Mouse (Mus musculus) heart, embryonic 15.5 days (tissue): ENCODE measurements at regions not wholly inside any gene's neighbourhood (a gene's known extent, or its start where the extent isn't known, plus 50 kb on each side); places are given as distances from the start of the nearest gene placed in this dataset.
A peak's percentile ranks its signal among the peaks of the same experiment; 100 is the strongest.

ENCODE experiments used
- ATAC-seq: fragments of 200-750 bp; cut with Nextera tagmentation; replicated peaks from 2 replicates; pipeline ENCODE4 v1.8.0; 2017; ENCODE audit warnings: low read depth, moderate TSS enrichment; ENCODE audit not compliant: insufficient number of reproducible peaks, insufficient read depth, low FRiP score
- H3K27ac ChIP-seq: fragments of 300-500 bp; sonication (generic); 2 replicates; pipeline ENCODE4 v1.5.1; 2015; ENCODE audit warnings: mild to moderate bottlenecking, inconsistent platforms
- H3K27me3 ChIP-seq: fragments of 300-500 bp; sonication (generic); 2 replicates; pipeline ENCODE4 v1.6.1; 2015; ENCODE audit warnings: inconsistent platforms
- H3K36me3 ChIP-seq: fragments of 300-500 bp; sonication (generic); 2 replicates; pipeline ENCODE4 v1.6.1; 2015; ENCODE audit warnings: mild to moderate bottlenecking, inconsistent platforms
- H3K4me1 ChIP-seq: fragments of 300-500 bp; sonication (generic); replicated peaks from 2 replicates; pipeline ENCODE4 v1.6.1; 2015; ENCODE audit warnings: inconsistent platforms
- H3K4me2 ChIP-seq: fragments of 300-500 bp; sonication (generic); 2 replicates; pipeline ENCODE4 v1.6.1; 2015; ENCODE audit warnings: inconsistent platforms, mild to moderate bottlenecking, moderate library complexity
- H3K4me3 ChIP-seq: fragments of 300-500 bp; sonication (generic); 2 replicates; pipeline ENCODE4 v1.5.1; 2015; ENCODE audit warnings: mild to moderate bottlenecking, inconsistent platforms
- H3K9ac ChIP-seq: fragments of 300-500 bp; sonication (generic); 2 replicates; pipeline ENCODE4 v1.6.1; 2015; ENCODE audit warnings: mild to moderate bottlenecking, inconsistent platforms
- H3K9me3 ChIP-seq: fragments of 300-500 bp; sonication (generic); replicated peaks from 2 replicates; pipeline ENCODE4 v1.6.1; 2016; ENCODE audit warnings: inconsistent platforms
- WGBS: fragments of 180-500 bp; shearing (Covaris S2); methylation state at CpG from one replicate; pipeline ENCODE4 v1.1.7; 2015; ENCODE audit warnings: mixed read lengths; 5-methylcytosine and 5-hydroxymethylcytosine counted together

DNA sequence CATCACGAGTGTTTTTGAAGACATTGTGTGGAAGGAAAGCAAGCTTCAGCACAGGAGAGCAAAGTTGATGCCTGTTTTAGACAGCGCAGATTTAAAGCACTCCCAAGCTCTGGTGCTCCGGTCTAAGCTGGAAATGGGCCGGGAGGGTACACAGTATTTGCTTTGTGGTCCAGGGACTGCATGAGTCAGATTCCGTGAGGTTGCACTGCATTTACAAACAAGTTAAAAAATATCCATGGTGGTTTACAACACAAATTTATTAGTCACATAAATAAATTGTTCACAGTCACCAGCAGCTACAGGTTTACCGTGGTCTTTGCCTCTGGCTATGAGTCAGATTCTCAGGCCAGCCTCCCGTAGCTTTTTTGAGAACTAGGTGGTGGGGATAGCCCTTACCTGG is 312.0 kb downstream of the Ptprc start:
- 86% methylated on average over 7 of the region's 7 CpGs for WGBS
- no peaks in the 10 kb centered on the region for H3K4me1 ChIP-seq

DNA sequence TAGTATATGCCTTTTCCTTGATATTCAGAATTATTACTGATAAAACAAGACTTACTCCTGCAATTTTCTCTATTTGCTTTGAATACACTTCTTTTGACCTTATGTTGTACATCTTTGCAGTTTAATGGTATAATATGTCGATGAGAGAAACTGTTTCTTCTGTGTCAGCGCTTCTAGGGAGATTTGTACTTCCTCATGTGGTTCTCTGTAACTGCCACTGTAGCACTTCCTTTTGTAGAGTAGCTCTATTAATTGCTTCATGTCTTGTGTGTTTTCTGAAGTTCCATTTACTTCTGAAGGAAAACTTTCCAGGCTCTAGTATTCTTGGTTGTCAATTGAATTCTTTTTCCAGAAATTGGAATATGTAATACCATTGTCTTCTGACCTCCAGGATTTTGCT is 323.2 kb downstream of the Ptprc start:
- H3K9ac ChIP-seq = no peak overlapping the region
- H3K36me3 ChIP-seq = no peaks in the 10 kb centered on the region
- H3K9me3 ChIP-seq = no peaks in the 10 kb centered on the region
- no peak overlapping the region for H3K4me3 ChIP-seq
- H3K27me3 ChIP-seq = no peaks in the 10 kb centered on the region
- ATAC-seq = no peak
- H3K27ac ChIP-seq = no peak overlapping the region
- 76% methylated on average over 2 of the region's 2 CpGs for WGBS
- no peaks in the 10 kb centered on the region for H3K4me1 ChIP-seq
- no peak overlapping the region for H3K4me2 ChIP-seq

More for the DNA sequence above, 312.0 kb downstream of the Ptprc start:
- Histone ChIP-seq H3K9ac (no peak overlapping the region), H3K36me3 (no peaks in the 10 kb centered on the region), H3K27ac (no peak overlapping the region), H3K27me3 (no peaks in the 10 kb centered on the region), H3K4me3 (no peak overlapping the region), H3K4me2 (no peak overlapping the region), H3K9me3 (no peaks in the 10 kb centered on the region)
- ATAC-seq = no peak

DNA sequence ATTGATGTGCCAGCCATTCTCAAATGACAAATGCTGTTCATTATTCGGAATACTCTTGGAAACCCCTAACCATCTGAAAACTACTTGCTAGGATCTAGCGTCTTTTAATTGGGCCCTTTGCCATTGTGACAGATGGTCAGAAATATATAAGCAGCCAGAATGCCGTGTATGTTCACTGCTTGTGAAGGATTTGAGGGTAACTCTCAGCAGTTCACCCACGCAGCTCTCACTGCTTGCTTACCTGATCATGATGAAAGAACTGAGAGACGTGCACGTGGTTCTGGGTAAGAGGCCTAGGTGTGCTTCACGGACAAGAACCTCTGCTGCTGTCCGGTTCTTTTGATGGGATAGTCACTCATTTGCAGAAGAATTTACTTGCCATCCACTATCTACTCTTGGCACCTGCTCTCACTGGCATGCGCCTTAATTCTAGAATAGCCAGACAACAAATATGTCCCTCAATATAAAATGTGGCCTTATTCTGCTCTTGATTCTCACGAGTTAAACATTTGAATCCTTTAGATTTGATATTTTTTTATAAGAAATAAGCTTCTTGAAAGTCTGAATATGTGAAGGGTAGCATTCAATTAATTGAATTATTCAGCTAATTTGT is 328.1 kb downstream of the Ptprc start:
- Histone ChIP-seq H3K4me3 (no peak overlapping the region), H3K27ac (no peak overlapping the region), H3K36me3 (no peaks in the 10 kb centered on the region), H3K9ac (no peak overlapping the region), H3K4me1 (no peaks in the 10 kb centered on the region), H3K9me3 (no peaks in the 10 kb centered on the region), H3K27me3 (no peaks in the 10 kb centered on the region), H3K4me2 (no peak overlapping the region)
- WGBS = 84% methylated on average over 10 of the region's 10 CpGs
- ATAC-seq = no peak

DNA sequence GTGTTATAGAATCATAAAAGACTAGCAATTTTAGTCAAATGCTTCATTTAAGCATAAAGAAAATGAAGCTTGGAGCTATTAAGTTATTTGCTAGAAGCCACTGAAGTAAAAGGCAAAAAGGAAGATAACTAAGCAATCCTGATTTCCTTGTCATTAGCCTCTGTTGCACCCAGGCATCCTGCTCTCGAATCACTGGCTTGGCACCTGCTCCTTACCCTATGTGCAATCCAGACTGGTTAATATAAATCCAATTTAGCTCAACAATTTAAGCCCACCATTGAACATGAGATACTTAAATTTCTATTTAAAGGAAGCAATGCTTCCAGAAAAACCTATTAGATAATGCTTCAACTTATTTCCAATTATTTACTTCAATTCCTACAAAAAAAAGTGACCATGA is 328.7 kb downstream of the Ptprc start:
- Histone ChIP-seq H3K4me3 (no peak overlapping the region), H3K4me2 (no peak overlapping the region), H3K4me1 (no peaks in the 10 kb centered on the region), H3K27me3 (no peaks in the 10 kb centered on the region), H3K36me3 (no peaks in the 10 kb centered on the region), H3K9me3 (no peaks in the 10 kb centered on the region), H3K27ac (no peak overlapping the region), H3K9ac (no peak overlapping the region)
- no peak for ATAC-seq
- WGBS = 70% methylated on average over 1 of the region's 1 CpGs

DNA sequence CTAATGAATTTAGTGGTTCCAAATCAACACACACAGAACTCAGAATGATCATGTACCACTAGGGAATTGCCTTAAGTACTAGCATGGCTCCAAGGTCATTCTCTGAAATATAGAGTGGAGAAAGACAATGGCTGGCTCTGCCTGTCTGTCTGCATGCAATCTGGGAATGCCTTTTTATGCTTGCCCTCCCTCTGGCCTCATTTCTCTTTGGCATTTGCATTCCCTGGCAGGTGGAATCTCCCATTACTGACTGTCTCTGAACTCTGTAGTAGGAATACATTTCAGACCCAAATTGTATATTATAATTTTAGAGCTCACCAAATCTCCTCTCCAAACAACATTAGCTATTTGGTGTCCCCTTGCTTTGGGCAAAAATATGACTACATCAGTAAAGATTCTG is 335.0 kb downstream of the Ptprc start:
- Histone ChIP-seq H3K4me3 (no peak overlapping the region), H3K27ac (no peak overlapping the region), H3K9ac (no peak overlapping the region), H3K9me3 (no peaks in the 10 kb centered on the region), H3K27me3 (no peaks in the 10 kb centered on the region), H3K4me2 (no peak overlapping the region), H3K36me3 (no peaks in the 10 kb centered on the region), H3K4me1 (0 out of 2 replicates have a peak, but pooled peaks cover 3% of the 10 kb centered on the region)
- ATAC-seq = no peak

DNA sequence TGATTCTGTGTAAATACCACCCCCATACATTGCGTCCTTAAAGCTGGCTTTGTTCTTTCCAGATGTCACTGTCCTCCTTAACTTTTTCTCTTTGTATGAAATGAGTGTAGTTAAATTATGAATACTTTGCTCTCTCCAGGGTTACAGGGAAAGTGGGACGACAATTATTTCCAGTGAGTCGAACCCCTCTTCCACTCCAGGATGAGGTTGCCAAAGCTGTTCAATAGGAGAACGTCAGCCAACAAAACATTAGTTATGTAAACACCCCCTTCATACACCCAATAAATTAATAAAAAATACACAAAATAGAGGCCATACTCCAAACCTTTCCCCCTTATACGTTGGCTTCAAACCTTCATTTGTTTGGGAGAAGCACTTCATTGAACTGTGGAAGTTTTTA is 335.8 kb downstream of the Ptprc start:
- Histone ChIP-seq H3K4me3 (no peak overlapping the region), H3K4me1 (0 out of 2 replicates have a peak, but pooled peaks cover 3% of the 10 kb centered on the region), H3K36me3 (no peaks in the 10 kb centered on the region), H3K27me3 (no peaks in the 10 kb centered on the region), H3K9ac (no peak overlapping the region), H3K9me3 (no peaks in the 10 kb centered on the region), H3K27ac (no peak overlapping the region), H3K4me2 (no peak overlapping the region)
- no peak for ATAC-seq
- WGBS = 77% methylated on average over 5 of the region's 5 CpGs

DNA sequence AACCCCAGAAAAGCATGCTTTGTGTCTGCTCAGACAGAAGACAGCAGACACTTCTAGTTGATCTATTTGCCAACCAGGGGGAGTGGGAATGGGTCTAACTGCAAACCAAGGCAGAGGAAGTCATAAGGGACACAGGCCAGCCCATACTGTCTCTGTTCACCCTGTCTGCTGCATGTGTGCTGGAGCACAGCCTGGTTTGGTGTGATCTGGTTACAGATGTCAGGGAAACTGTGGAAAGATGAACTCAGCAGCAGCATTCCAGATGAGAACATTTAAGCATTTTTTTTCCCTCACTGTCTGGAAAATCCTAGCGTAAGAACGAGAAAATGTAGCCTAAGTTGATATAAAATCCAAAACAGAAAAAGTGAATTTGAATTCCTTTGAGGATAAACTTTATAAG is 336.2 kb downstream of the Ptprc start:
- ATAC-seq = no peak
- Histone ChIP-seq H3K27me3 (no peaks in the 10 kb centered on the region), H3K4me1 (0 out of 2 replicates have a peak, but pooled peaks cover 3% of the 10 kb centered on the region), H3K4me3 (no peak overlapping the region), H3K9ac (no peak overlapping the region), H3K36me3 (no peaks in the 10 kb centered on the region), H3K4me2 (no peak overlapping the region), H3K27ac (no peak overlapping the region), H3K9me3 (no peaks in the 10 kb centered on the region)
- WGBS = 68% methylated on average over 2 of the region's 2 CpGs

DNA sequence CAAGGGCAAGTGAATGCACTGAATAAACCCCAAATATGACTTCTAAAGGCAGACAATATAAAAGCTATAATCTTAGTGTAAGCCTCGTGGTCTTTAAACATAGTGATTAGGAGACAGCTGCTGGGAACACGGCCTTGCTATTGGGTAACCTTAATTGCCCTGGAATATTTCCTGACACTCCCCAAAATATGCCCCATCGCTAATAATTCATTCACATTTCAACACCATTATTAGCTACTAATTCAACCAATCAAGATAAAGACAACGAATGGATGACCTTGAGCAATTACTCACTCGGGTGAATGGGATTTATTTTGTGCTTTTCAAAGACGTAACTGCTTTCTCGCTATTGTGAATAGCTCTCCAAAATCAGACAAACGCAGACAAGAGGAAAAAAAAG is 337.2 kb downstream of the Ptprc start:
- Histone ChIP-seq H3K4me2 (no peak overlapping the region), H3K4me1 (0 out of 2 replicates have a peak, but pooled peaks cover 3% of the 10 kb centered on the region), H3K36me3 (no peaks in the 10 kb centered on the region), H3K4me3 (no peak overlapping the region), H3K9ac (no peak overlapping the region), H3K9me3 (no peaks in the 10 kb centered on the region), H3K27ac (no peak overlapping the region), H3K27me3 (no peaks in the 10 kb centered on the region)
- no peak for ATAC-seq
- 56% methylated on average over 8 of the region's 8 CpGs for WGBS

DNA sequence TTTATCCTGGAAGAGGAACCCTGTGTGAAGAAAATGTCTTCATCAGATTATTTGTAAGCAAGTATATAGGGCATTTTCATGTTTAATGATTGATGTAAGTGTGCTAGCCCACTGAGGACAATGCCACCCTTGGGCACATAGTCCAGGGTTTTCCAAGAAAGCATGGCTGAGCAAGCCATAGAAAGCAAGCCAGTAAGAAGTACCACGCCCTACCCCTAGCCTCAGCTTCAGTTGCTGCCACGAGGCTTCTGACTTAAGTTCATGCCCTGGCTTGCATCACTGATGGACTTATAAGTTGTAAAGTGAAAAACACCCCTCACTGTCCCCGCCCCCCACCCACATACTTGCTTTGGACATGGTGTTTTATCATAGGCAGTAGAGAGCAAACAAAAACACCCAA is 342.0 kb downstream of the Ptprc start:
- Histone ChIP-seq H3K4me2 (no peak overlapping the region), H3K9me3 (no peaks in the 10 kb centered on the region), H3K4me1 (peaks cover 8% of the 10 kb centered on the region), H3K27ac (no peak overlapping the region), H3K4me3 (no peak overlapping the region), H3K27me3 (no peaks in the 10 kb centered on the region), H3K9ac (no peak overlapping the region), H3K36me3 (no peaks in the 10 kb centered on the region)
- no peak for ATAC-seq
- 70% methylated on average over 3 of the region's 3 CpGs for WGBS

DNA sequence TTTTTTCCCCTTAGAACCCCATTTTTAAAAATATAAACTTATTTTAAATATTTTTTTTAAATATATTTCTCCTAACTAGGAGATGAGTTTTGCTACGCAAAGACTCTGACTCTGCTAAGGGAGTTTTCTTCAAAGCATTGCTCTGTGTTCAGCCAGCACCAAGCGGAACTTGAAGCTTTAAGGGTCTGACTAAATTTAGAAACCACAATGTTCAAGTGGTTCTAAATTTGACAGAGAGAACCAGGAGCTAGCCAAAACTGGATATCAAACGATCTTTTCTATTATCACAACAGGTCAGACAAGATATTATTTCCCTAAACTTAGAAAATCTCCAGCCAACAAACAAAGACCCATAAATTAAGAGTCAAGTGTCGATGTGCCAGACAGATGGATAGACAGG is 344.2 kb downstream of the Ptprc start:
- Histone ChIP-seq H3K36me3 (no peaks in the 10 kb centered on the region), H3K27me3 (no peaks in the 10 kb centered on the region), H3K9me3 (no peaks in the 10 kb centered on the region), H3K4me2 (no peak overlapping the region), H3K9ac (no peak overlapping the region), H3K4me3 (no peak overlapping the region), H3K27ac (peak overlapping the region; percentile 6; the same call in 1 of the 2 replicates), H3K4me1 (peaks cover 4% of the 10 kb centered on the region)
- no peak for ATAC-seq
- 35% methylated on average over 4 of the region's 4 CpGs for WGBS

DNA sequence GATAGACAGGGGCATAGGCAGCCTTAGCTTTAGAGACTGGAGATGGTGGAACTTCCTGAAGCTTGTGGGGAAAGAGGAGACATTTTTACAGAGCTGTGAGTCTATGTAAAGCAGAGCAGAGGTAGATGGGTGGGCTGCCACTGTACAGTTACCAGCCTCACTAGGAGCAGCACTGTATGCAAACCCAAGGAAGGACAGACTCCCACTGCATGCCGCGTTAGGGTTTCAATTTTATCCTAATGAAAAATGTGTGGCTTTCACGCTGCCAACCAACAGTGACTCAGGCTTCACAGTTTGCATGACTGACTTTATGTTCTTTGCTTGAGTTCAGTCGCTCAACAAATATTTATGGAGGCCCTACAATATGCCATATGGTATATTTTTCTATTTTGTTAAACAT is 348.1 kb downstream of the Ptprc start:
- Histone ChIP-seq H3K4me1 (peaks cover 4% of the 10 kb centered on the region), H3K4me3 (no peak overlapping the region), H3K9ac (no peak overlapping the region), H3K36me3 (no peaks in the 10 kb centered on the region), H3K9me3 (no peaks in the 10 kb centered on the region), H3K27me3 (no peaks in the 10 kb centered on the region), H3K4me2 (no peak overlapping the region), H3K27ac (no peak overlapping the region)
- WGBS = 82% methylated on average over 4 of the region's 4 CpGs
- ATAC-seq = no peak

DNA sequence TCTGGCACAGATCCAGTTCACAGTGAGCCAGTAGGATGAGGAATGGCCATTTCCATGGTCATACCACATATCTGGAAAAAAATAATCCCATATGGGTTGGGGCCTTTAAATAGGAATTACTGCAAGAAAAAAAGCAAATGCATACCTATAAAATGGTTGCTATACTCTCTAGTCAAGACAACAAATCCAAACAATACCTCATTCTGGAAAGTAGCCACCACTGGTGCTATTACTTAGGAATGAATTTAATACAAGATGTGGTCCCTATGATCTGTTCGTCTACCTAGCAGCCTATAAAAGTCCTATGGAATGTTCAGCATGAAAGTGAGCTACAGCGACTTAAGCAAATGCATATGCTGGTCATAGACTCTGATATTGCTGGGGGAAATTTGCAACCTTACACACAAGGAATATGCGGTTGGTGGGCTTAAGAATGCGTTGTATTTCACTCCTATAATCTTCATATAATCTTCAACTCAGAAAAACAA is 360.1 kb downstream of the Ptprc start:
- no peak overlapping the region for H3K27ac ChIP-seq
- H3K9ac ChIP-seq = no peak overlapping the region
- no peaks in the 10 kb centered on the region for H3K9me3 ChIP-seq
- no peak overlapping the region for H3K4me3 ChIP-seq
- no peak for ATAC-seq
- WGBS = 83% methylated on average over 4 of the region's 4 CpGs
- no peaks in the 10 kb centered on the region for H3K4me1 ChIP-seq
- H3K4me2 ChIP-seq = no peak overlapping the region
- H3K36me3 ChIP-seq = no peaks in the 10 kb centered on the region
- no peaks in the 10 kb centered on the region for H3K27me3 ChIP-seq
